Mouse (Mus musculus) cortical plate, adult 2 months (tissue): Measurements from ENCODE around the gene H2afb2. TPM values are rescaled to one million over a fixed set of nuclear protein-coding genes. Genes with fewer than 3 reads are reported as not detected.

Experiments
- H3K27ac ChIP-seq: fragments of 200-500 bp; 2 replicates; pipeline ENCODE4 v1.5.1; 2012; ENCODE audit warnings: low read length, control low read depth, inconsistent platforms; ENCODE audit not compliant: insufficient read depth
- H3K4me1 ChIP-seq: fragments of 200-500 bp; 2 replicates; pipeline ENCODE4 v1.6.1; 2011; ENCODE audit warnings: low read length; ENCODE audit not compliant: control insufficient read depth, insufficient read depth
- H3K4me3 ChIP-seq: fragments of 200-500 bp; 2 replicates; pipeline ENCODE4 v1.5.1; 2011; ENCODE audit warnings: mild to moderate bottlenecking, low read length, control low read depth; ENCODE audit not compliant: insufficient read depth
- CTCF ChIP-seq: fragments of 200-500 bp; IDR thresholded peaks from 2 replicates; pipeline ENCODE4 v1.5.1; 2011; ENCODE audit warnings: mild to moderate bottlenecking, control low read depth, low read length; ENCODE audit not compliant: insufficient read depth; ENCODE audit errors: extremely low read depth
- POLR2A ChIP-seq: fragments of 200-500 bp; IDR thresholded peaks from 2 replicates; pipeline ENCODE4 v1.6.1; 2011; ENCODE audit warnings: mild to moderate bottlenecking, low read length, control low read depth; ENCODE audit not compliant: insufficient read depth; ENCODE audit errors: extremely low read depth
- polyA plus RNA-seq: library from polyadenylated mRNA; depleted of rRNA; stranded (reverse); fragments of >200 nt; gene quantifications from 2 replicates; pipeline ENCODE4 v1.2.3, GENCODE M21; 2012; rRNA removed

The H2afb2 gene
- polyA plus RNA-seq: not detected in 2 replicates

DNA sequence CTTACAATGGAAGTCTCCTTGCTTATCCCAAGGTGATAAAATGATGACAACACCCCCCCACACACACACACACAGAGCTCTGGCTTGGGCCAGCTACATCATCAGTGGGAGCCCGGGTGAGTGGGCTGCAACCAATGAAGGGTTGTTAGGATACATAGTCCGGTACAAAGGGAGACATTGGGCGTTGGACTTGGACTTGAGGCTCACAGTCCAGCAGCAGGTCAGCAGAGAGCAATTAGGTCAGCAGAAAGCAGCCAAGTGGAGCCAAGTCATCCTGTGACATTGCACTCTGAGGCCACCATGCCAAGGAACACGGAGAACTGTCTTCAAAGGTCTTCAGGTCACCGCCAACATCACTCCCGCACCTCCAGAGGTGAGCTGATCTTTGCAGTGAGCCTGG is at the start of gene H2afb2:
TSS of gene H2afb2 (plus strand) at position 301 of the 400 bp plus-strand sequence.
- no peak within 1 kb of the TSS for H3K27ac ChIP-seq
- no peak within 1 kb of the TSS for H3K4me3 ChIP-seq
- TF ChIP-seq CTCF (no peak), POLR2A (no peak)
- no peaks in the 10 kb centered on the region for H3K4me1 ChIP-seq

Other genes with a start within 250 kb of the H2afb2 start
- gene Cpxcr1, start 232.2 kb upstream of the H2afb2 start, polyA plus RNA-seq: not detected in 2 replicates